ENCODE assay signal across 31 mouse cellular contexts in genomic region chr16:10621710-10622109, GRCm38 (mm10).
DNase-seq lines count a peak whose midpoint lies in the region; ATAC-seq and TF ChIP-seq lines count a peak whose summit lies in the region.
"Had no signal": no experiment of that assay in that cellular context is flagged by ENCODE, and none has a peak within 500 bp of the region (broad histone marks: within the 10 kb centered on the region; RNA-seq: fewer than 3 reads in every experiment).

No protein-coding gene starts in this region.

- peak; percentile 75 for ATAC-seq in lung, postnatal 0 days
- peak; percentile 17 to 29; a peak in 1 of 4 replicates for ATAC-seq in hematopoietic stem cell, adult 5-6 weeks (replicated peaks in 1 of 2; ENCODE audit: insufficient read depth in 1 of 2, low FRiP score in 2 of 2, low TSS enrichment in 1 of 2, low read depth in 1 of 2, poor library complexity in 2 of 2, severe bottlenecking in 2 of 2)
- no peak for ATAC-seq in midbrain, embryonic 15.5 days (replicated peaks)
- ATAC-seq: forebrain, embryonic 16.5 days; intestine, postnatal 0 days; midbrain, embryonic 16.5 days had no signal

- no peak overlapping the region for H3K9ac ChIP-seq in lung, postnatal 0 days (replicated peaks; ENCODE audit: low read depth)
- H3K9ac ChIP-seq in midbrain, embryonic 15.5 days = no peak overlapping the region
- H3K9ac ChIP-seq: heart, embryonic 12.5 days; limb, embryonic 15.5 days; liver, embryonic 13.5 days had no signal

- H3K4me2 ChIP-seq in lung, postnatal 0 days (replicated peaks; ENCODE audit: low read depth, low read length) = no peak overlapping the region
- no peak overlapping the region for H3K4me2 ChIP-seq in midbrain, embryonic 15.5 days
- H3K4me2 ChIP-seq: heart, embryonic 12.5 days; limb, embryonic 15.5 days; liver, embryonic 13.5 days had no signal

- no peak for TF ChIP-seq EP300 in lung, postnatal 0 days (IDR thresholded peaks at IDR 0.05)

- no peak for TF ChIP-seq CTCF in layer of hippocampus, adult 2 months (conservative IDR thresholded peaks at IDR 0.05)
- TF ChIP-seq CTCF in lung, postnatal 0 days (IDR thresholded peaks at IDR 0.05) = no peak

- no peaks in the 10 kb centered on the region for H3K4me1 ChIP-seq in lung, postnatal 0 days (ENCODE audit: insufficient read depth, low read depth, low read length)
- no peaks in the 10 kb centered on the region for H3K4me1 ChIP-seq in midbrain, embryonic 15.5 days
- H3K4me1 ChIP-seq: forebrain, embryonic 10.5 days; liver, embryonic 13.5 days; midbrain, embryonic 10.5 days had no signal

- no peak for DNase-seq in layer of hippocampus, adult 2 months (ENCODE audit: low spot score in 2 of 2)
- no peak for DNase-seq in layer of hippocampus, adult 8-10 months (ENCODE audit: low spot score in 2 of 2)
- DNase-seq in lung, postnatal 0 days (ENCODE audit: low spot score) = peak; percentile 41
- DNase-seq in lung, postnatal 10 days = no peak
- DNase-seq in adrenal gland, postnatal 4 days (ENCODE audit: low spot score in 2 of 2) = no peak
- no peak for DNase-seq in yolk sac, embryonic 10.5 days (ENCODE audit: low spot score)
- DNase-seq: adrenal gland, adult 8-10 months; cerebellum, adult 9-10 months; cerebellum, postnatal 36 days; embryo, embryonic 11 days; gastrocnemius, adult 2 months; gastrocnemius, postnatal 36 days; heart, adult 2 months; heart, postnatal 10 days; kidney, adult 9 months; kidney, postnatal 10 days; left cerebral cortex, postnatal 4 days; liver, embryonic 13.5 days; lung, adult 18-20 months; thymus, adult 2 months; thymus, postnatal 36 days had no signal

- no peaks in the 10 kb centered on the region for H3K9me3 ChIP-seq in lung, postnatal 0 days (ENCODE audit: low read length)
- H3K9me3 ChIP-seq in midbrain, embryonic 15.5 days = no peaks in the 10 kb centered on the region
- H3K9me3 ChIP-seq: forebrain, embryonic 10.5 days; G1E; heart, embryonic 12.5 days; limb, embryonic 15.5 days; liver, embryonic 13.5 days; midbrain, embryonic 10.5 days had no signal

- peak overlapping the region; percentile 80 for H3K27ac ChIP-seq in layer of hippocampus, adult 2 months
- no peak overlapping the region for H3K27ac ChIP-seq in lung, postnatal 0 days (ENCODE audit: low read length)
- no peak overlapping the region for H3K27ac ChIP-seq in midbrain, embryonic 15.5 days
- H3K27ac ChIP-seq: forebrain, embryonic 10.5 days; gastrocnemius, adult 2 months; heart, adult 2 months; liver, embryonic 13.5 days; midbrain, embryonic 10.5 days had no signal

- 20% methylated on average over 1 of the region's 1 CpGs for WGBS in lung, postnatal 0 days
- WGBS in midbrain, embryonic 15.5 days = 63% methylated on average over 1 of the region's 1 CpGs

- no peaks in the 10 kb centered on the region for H3K27me3 ChIP-seq in lung, postnatal 0 days (replicated peaks; ENCODE audit: insufficient read depth, low read length)
- H3K27me3 ChIP-seq in midbrain, embryonic 15.5 days (replicated peaks) = no peaks in the 10 kb centered on the region
- H3K27me3 ChIP-seq: heart, embryonic 12.5 days; limb, embryonic 15.5 days; liver, embryonic 13.5 days had no signal

- no peak overlapping the region for H3K4me3 ChIP-seq in layer of hippocampus, adult 2 months
- no peak overlapping the region for H3K4me3 ChIP-seq in lung, postnatal 0 days (ENCODE audit: low read depth, low read length)
- H3K4me3 ChIP-seq in midbrain, embryonic 15.5 days = no peak overlapping the region
- H3K4me3 ChIP-seq: forebrain, embryonic 10.5 days; gastrocnemius, adult 2 months; heart, adult 2 months; heart, embryonic 12.5 days; limb, embryonic 15.5 days; liver, embryonic 13.5 days; midbrain, embryonic 10.5 days had no signal

- no peaks in the 10 kb centered on the region for H3K36me3 ChIP-seq in lung, postnatal 0 days (ENCODE audit: insufficient read depth, low read length)
- H3K36me3 ChIP-seq in midbrain, embryonic 15.5 days (replicated peaks) = peaks cover 3% of the 10 kb centered on the region; the same call in 1 of the 2 replicates
- H3K36me3 ChIP-seq: liver, embryonic 13.5 days had no signal
